Mouse (Mus musculus) stomach, embryonic 15.5 days (tissue): ENCODE measurements around the gene Mmp25. TPM values are rescaled to one million over a fixed set of nuclear protein-coding genes. Genes with fewer than 3 reads are reported as not detected.
A peak's percentile ranks its signal among the peaks of the same experiment; 100 is the strongest.

Experiments
- ATAC-seq: fragments of 200-750 bp; cut with Nextera tagmentation; 2 replicates; pipeline ENCODE4 v1.8.0; 2017; ENCODE audit warnings: low read depth, moderate number of reproducible peaks, moderate TSS enrichment; ENCODE audit not compliant: insufficient read depth, low FRiP score
- H3K27ac ChIP-seq: fragments of 300-500 bp; sonication (generic); 2 replicates; pipeline ENCODE4 v1.5.1; 2015; ENCODE audit warnings: mild to moderate bottlenecking, inconsistent platforms
- H3K27me3 ChIP-seq: fragments of 300-500 bp; sonication (generic); replicated peaks from 2 replicates; pipeline ENCODE4 v1.6.1; 2015; ENCODE audit warnings: inconsistent platforms
- H3K36me3 ChIP-seq: fragments of 300-500 bp; sonication (generic); 2 replicates; pipeline ENCODE4 v1.6.1; 2015; ENCODE audit warnings: inconsistent platforms
- H3K4me1 ChIP-seq: fragments of 300-500 bp; sonication (generic); 2 replicates; pipeline ENCODE4 v1.6.1; 2015; ENCODE audit warnings: inconsistent platforms
- H3K4me2 ChIP-seq: fragments of 300-500 bp; sonication (generic); 2 replicates; pipeline ENCODE4 v1.6.1; 2015; ENCODE audit warnings: mild to moderate bottlenecking, inconsistent platforms
- H3K4me3 ChIP-seq: fragments of 300-500 bp; sonication (generic); replicated peaks from 2 replicates; pipeline ENCODE4 v1.5.1; 2015; ENCODE audit warnings: inconsistent platforms
- H3K9ac ChIP-seq: fragments of 300-500 bp; sonication (generic); 2 replicates; pipeline ENCODE4 v1.6.1; 2015; ENCODE audit warnings: inconsistent platforms
- H3K9me3 ChIP-seq: fragments of 300-500 bp; sonication (generic); 2 replicates; pipeline ENCODE4 v1.6.1; 2016; ENCODE audit warnings: inconsistent platforms
- WGBS: fragments of 180-500 bp; shearing (Covaris S2); methylation state at CpG from one replicate; pipeline ENCODE4 v1.1.7; 2015; 5-methylcytosine and 5-hydroxymethylcytosine counted together
- polyA plus RNA-seq: library from polyadenylated mRNA; unstranded; fragments of >200 nt; fragmentation: Nextera tagmentation; extraction: Ambion mirVana; gene quantifications from 2 replicates; pipeline ENCODE4 v1.2.1, GENCODE M21; 2015

The Mmp25 gene
- polyA plus RNA-seq, 1 experiment from 2014 or later, result 0.78 TPM

DNA sequence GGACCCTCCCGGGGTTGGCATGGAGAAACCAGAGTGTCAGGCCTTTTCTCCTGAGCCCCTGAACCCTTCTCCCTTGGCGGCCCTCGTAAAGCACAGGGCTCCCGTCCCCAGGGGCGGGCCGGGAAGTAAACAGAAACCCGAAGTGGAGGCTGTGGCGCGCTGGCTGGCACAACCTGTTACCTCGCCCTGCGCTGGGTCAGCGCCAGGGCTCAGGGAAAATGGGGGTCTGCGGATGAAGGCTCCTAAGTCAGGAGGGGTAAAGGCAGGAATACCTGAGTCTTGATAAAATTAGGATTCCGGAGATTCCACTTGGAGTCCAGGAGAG lies 15.8 kb upstream of the Mmp25 start:
- Histone ChIP-seq H3K9me3 (no peaks in the 10 kb centered on the region), H3K4me2 (peak overlapping the region; percentile 55), H3K9ac (no peak overlapping the region), H3K27me3 (peaks cover 26% of the 10 kb centered on the region), H3K4me1 (0 out of 2 replicates have a peak, but pooled peaks cover 5% of the 10 kb centered on the region), H3K27ac (peak overlapping the region; percentile 60; the same call in 1 of the 2 replicates), H3K36me3 (no peaks in the 10 kb centered on the region), H3K4me3 (peak overlapping the region; percentile 37)
- 4% methylated on average over 14 of the region's 14 CpGs for WGBS
- peak; percentile 63; the same call in 1 of the 2 replicates for ATAC-seq

DNA sequence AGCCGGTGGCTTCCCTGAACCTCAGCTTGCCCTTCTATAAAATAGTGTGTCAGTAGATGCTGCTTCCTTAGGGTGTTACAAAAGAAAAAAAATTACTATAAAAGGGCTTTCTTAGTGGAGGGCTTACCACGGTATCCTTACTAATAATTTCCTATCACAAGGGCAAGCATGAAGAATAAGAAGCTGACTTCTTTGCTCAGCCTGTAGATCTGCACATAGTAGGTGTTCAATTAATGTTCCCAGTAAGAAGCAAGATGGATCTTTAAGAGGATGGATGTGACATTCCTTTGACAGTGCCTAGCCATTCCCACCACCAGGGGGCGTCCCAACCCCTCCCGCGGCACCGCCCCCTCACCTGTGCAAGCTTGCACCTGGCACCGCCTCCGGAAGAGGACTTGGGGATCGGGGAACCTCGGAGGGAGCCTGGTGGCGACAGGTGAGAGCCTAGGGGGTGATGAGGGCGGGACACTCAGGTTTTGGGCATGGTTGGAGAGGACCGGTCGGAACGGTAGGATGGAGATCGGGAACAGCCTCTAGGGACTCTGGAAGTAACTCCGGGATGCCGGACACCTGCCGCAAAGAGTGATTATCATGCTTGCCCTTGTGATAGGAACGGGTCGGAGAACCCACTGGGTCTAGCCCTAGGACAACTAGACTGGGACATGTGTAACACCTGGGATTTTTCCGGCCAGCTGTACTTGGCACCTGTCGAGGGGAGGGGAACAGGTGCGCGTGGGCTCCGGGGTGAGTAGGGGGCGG lies 15.2 kb upstream of the Mmp25 start, which contains the start of gene Bicdl2:
Gene Bicdl2, plus strand, starts transcription at position 390 of the 759 bp plus-strand sequence.
- Histone ChIP-seq H3K9ac (no peak within 1 kb of the TSS), H3K9me3 (no peaks in the 10 kb centered on the region), H3K4me2 (peak within 1 kb of the TSS; percentile 55), H3K4me1 (0 out of 2 replicates have a peak, but pooled peaks cover 5% of the 10 kb centered on the region), H3K27ac (peak within 1 kb of the TSS; percentile 60; the same call in 1 of the 2 replicates), H3K36me3 (no peaks in the 10 kb centered on the region), H3K27me3 (peaks cover 26% of the 10 kb centered on the region), H3K4me3 (peak within 1 kb of the TSS; percentile 37)
- peak; percentile 33; the same call in 1 of the 2 replicates for ATAC-seq
- WGBS, result 5% methylated on average over 27 of the region's 27 CpGs

DNA sequence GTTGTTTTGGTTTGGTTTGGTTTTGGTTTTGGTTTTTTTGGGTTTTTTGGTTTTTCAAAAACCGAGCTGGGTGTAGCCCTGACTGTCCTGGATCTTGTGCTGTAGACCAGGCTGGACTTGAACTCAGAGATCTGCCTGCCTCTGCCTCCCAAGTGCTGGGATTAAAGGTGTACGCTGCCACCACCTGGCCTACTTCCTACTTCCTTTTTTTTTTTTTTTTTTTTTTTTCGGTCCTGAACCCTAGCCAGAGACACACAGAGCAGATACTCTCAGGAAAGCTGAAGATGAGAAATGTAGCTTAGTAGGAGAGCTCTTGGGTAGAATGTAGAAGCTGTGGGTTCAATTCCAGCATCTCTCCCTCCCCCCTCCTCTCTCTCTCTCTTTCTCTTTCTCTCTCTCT lies 13.4 kb upstream of the Mmp25 start:
- no peak overlapping the region for H3K4me3 ChIP-seq
- 92% methylated on average over 3 of the region's 3 CpGs for WGBS
- H3K4me2 ChIP-seq, result no peak overlapping the region
- no peaks in the 10 kb centered on the region for H3K4me1 ChIP-seq
- peaks cover 26% of the 10 kb centered on the region for H3K27me3 ChIP-seq
- H3K27ac ChIP-seq, result no peak overlapping the region
- H3K36me3 ChIP-seq, result no peaks in the 10 kb centered on the region
- no peaks in the 10 kb centered on the region for H3K9me3 ChIP-seq
- no peak overlapping the region for H3K9ac ChIP-seq
- ATAC-seq, result no peak

DNA sequence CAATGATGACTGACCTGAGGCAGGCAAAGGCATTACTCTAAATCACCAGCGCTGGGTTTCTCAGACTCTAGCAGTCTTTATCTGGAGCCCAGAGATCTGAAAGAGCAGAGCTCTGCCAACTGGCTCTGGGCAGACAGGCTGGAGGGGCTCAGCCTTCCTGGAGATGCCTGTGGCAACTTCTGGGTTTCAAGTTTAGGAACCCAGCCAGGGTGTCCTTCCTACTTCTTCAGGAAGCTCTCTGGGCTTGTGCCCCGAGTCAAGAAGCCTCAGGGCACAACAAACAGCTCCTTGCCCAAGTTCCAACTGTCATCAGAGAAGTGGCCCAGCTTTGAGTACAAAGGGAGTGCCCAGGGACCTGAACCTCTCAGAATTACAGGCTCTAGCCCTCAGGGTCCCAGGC lies 9.3 kb upstream of the Mmp25 start:
- no peak overlapping the region for H3K4me2 ChIP-seq
- no peak overlapping the region for H3K27ac ChIP-seq
- WGBS, result 67% methylated on average over 2 of the region's 2 CpGs
- no peaks in the 10 kb centered on the region for H3K27me3 ChIP-seq
- H3K36me3 ChIP-seq, result no peaks in the 10 kb centered on the region
- no peaks in the 10 kb centered on the region for H3K9me3 ChIP-seq
- no peak overlapping the region for H3K4me3 ChIP-seq
- ATAC-seq, result no peak
- no peak overlapping the region for H3K9ac ChIP-seq
- no peaks in the 10 kb centered on the region for H3K4me1 ChIP-seq

DNA sequence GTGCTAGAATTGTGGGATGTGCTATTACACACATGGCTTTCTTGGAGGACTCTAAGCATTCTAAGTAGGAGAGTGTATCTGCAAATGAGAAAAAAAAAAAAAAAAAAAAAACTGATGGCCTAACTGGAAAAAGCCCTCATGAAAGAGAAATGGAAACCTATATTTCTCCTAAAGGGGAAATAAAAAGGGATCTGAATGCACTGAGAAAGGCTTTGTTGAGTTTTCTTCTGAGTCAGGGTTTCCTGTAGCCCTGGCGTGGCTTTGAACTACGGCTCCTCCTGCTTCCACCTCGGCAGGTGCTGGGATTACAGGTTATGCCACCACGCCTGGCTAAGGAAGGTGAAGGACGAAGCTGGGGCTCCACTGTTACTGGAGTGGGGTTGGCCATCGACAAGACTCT lies 8.9 kb upstream of the Mmp25 start:
- ATAC-seq, result no peak
- Histone ChIP-seq H3K9me3 (no peaks in the 10 kb centered on the region), H3K27ac (no peak overlapping the region), H3K4me3 (no peak overlapping the region), H3K4me1 (no peaks in the 10 kb centered on the region), H3K27me3 (no peaks in the 10 kb centered on the region), H3K36me3 (no peaks in the 10 kb centered on the region), H3K4me2 (no peak overlapping the region), H3K9ac (no peak overlapping the region)
- WGBS, result 46% methylated on average over 6 of the region's 6 CpGs

DNA sequence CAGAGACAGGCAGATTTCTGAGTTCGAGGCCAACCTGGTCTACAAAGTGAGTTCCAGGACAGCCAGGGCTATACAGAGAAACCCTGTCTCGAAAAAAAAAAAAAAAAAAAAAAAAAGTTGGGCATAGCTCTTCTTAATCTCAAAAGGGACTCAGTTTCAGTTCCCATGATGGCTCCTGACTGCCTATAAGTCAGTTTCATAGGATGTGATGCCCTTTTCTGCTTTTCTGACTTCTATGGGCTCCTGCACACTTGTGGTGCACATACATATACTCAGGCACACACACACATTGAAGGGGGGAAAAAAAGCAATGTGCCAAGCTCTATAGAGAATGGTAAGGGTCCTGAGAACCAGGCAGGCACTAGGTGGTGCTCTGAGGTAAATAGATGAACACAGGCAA lies 8.2 kb upstream of the Mmp25 start:
- 59% methylated on average over 2 of the region's 2 CpGs for WGBS
- no peak for ATAC-seq

DNA sequence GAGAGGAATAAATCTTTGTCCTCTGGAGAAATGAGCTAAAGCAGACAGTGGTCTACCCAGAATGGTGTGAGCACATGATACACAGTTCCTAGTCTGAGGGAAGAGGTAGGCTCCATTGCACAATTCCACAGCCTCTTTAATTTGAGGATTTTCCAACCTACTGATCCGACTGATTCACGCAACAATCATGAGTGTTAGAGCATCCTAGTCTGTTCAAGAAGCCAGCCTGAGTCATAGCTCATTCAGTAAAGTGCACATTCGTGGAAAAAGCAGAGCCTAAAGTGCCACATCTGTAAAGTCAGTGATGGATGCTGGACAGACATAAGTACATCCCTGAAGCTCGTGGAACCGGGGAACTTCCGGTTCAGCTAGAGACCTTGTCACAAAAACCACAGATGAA lies 6.3 kb upstream of the Mmp25 start:
- no peak for ATAC-seq
- Histone ChIP-seq H3K4me2 (no peak overlapping the region), H3K4me3 (no peak overlapping the region), H3K4me1 (no peaks in the 10 kb centered on the region), H3K36me3 (no peaks in the 10 kb centered on the region), H3K27me3 (no peaks in the 10 kb centered on the region), H3K27ac (no peak overlapping the region), H3K9ac (no peak overlapping the region), H3K9me3 (no peaks in the 10 kb centered on the region)
- WGBS, result 82% methylated on average over 6 of the region's 6 CpGs

More for the DNA sequence above, 8.2 kb upstream of the Mmp25 start:
- H3K9ac ChIP-seq, result no peak overlapping the region
- no peaks in the 10 kb centered on the region for H3K36me3 ChIP-seq
- no peak overlapping the region for H3K4me3 ChIP-seq
- H3K27me3 ChIP-seq, result no peaks in the 10 kb centered on the region
- no peaks in the 10 kb centered on the region for H3K4me1 ChIP-seq
- H3K27ac ChIP-seq, result no peak overlapping the region
- H3K9me3 ChIP-seq, result no peaks in the 10 kb centered on the region
- H3K4me2 ChIP-seq, result no peak overlapping the region

DNA sequence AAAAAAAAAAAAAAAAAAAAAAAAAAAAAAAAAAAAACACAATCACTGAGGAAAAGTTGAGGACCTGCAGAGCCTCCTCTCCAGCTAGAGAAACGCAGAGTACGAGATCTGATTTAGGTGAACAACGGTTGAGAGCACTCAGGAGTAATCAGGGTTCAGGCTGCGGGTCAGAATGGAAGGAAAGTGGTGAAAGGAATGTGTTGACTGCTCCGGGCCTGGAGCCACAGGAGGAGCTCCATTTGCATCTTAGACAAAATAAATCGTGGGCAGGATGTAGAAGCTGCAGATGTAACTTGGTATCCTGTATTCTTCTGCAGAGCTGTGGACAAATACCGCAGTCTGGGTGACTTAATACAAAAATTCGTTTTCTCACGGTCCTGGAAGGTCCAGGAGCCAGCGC lies 817 bp upstream of the Mmp25 start:
- Histone ChIP-seq H3K27ac (no peak overlapping the region), H3K36me3 (no peaks in the 10 kb centered on the region), H3K9me3 (no peaks in the 10 kb centered on the region), H3K4me1 (peaks cover 5% of the 10 kb centered on the region; the same call in 1 of the 2 replicates), H3K27me3 (peaks cover 7% of the 10 kb centered on the region; the same call in 1 of the 2 replicates), H3K4me2 (no peak overlapping the region), H3K4me3 (no peak overlapping the region), H3K9ac (no peak overlapping the region)
- ATAC-seq, result no peak
- 42% methylated on average over 10 of the region's 10 CpGs for WGBS

DNA sequence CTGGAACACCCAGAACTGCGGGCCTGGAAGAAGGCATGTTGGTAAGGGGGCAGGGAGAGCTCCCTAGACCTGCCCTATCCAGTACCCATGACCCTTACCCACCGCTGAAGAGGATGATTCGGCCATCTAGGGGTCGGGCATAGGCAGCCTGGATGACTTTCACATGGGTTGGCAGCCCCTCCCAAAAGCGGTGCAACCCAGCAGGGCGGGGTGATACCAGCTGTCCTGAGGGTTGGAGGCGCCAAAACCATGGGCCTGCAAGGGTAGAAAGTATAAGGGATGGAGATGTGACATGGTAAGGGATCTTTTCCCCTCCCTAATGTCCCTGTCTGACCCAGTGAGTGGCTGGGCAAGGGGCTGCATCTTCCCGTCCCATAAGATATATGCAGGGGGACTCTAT lies 13.8 kb downstream of the Mmp25 start:
- Histone ChIP-seq H3K4me1 (peaks cover 3% of the 10 kb centered on the region; the same call in 1 of the 2 replicates), H3K9ac (no peak overlapping the region), H3K36me3 (no peaks in the 10 kb centered on the region), H3K4me2 (no peak overlapping the region), H3K9me3 (no peaks in the 10 kb centered on the region), H3K4me3 (no peak overlapping the region), H3K27me3 (no peaks in the 10 kb centered on the region), H3K27ac (no peak overlapping the region)
- no peak for ATAC-seq
- WGBS, result 75% methylated on average over 8 of the region's 8 CpGs

DNA sequence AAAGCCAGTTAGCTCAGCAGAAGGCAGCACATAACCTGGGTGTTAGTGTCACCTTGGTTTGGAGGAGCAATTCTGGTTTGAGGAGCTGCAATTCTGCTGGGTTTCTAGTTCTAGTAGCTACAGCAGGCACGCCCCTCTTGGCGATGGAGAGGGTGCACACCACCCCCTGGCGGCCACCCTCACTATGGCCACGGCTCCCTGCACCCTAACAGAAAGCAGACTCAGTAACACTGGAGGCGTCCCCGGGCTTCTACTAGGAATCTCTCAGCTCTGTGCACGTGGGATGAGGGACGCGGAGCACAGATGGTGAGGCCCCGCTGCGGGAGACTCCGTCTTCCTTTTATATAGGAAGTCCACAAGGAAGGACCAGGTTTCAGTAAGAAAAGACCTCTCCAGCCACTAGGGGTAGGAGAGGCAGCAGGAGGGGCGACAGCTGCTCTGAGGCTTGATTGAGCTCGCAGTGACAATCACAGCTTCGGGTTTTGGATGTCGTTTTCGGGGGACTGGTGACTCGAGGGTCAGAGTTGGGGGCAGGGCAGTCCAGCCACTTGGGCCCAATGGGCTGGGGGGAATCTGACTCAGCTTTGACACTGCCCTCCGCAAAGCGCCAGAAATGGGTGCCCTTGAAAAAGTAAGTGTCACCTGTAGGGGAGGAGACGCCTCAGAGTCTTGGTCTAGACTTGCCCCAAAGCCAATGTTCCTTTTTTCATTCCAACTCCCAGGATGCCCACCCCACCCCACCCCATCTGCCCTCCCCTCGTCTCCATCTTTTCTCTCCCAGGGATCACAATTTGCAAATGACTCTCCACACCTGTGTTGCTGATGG lies 14.7 kb downstream of the Mmp25 start:
- Histone ChIP-seq H3K36me3 (no peaks in the 10 kb centered on the region), H3K4me1 (peaks cover 3% of the 10 kb centered on the region; the same call in 1 of the 2 replicates), H3K9me3 (no peaks in the 10 kb centered on the region), H3K27me3 (no peaks in the 10 kb centered on the region), H3K4me2 (peak overlapping the region; percentile 56), H3K9ac (peak overlapping the region; percentile 25; the same call in 1 of the 2 replicates), H3K27ac (no peak overlapping the region), H3K4me3 (peak overlapping the region; percentile 26)
- 13% methylated on average over 22 of the region's 22 CpGs for WGBS
- ATAC-seq, result peak; percentile 76

DNA sequence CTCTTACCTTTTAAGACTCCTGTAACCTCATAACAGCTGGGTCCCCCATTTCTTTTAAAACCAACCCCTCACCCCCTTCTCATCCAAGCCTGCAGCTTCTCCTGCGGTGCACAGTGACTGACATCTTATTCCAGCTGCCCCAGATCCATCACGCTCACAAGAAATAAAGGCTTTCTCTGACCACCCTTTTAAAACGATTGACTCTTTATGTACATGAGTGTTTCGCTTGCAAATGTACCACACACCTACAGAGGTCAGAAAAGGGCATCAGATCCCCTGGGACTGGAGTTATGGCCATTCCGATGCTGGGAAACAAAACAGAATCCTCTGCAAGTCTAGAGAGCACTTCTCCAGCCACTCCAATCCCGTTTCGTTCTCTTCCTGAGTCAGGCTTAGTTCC lies 17.3 kb downstream of the Mmp25 start:
- Histone ChIP-seq H3K4me2 (no peak overlapping the region), H3K4me1 (peaks cover 3% of the 10 kb centered on the region; the same call in 1 of the 2 replicates), H3K9ac (no peak overlapping the region), H3K36me3 (no peaks in the 10 kb centered on the region), H3K4me3 (no peak overlapping the region), H3K27ac (no peak overlapping the region), H3K9me3 (no peaks in the 10 kb centered on the region), H3K27me3 (no peaks in the 10 kb centered on the region)
- ATAC-seq, result no peak
- 35% methylated on average over 7 of the region's 7 CpGs for WGBS

DNA sequence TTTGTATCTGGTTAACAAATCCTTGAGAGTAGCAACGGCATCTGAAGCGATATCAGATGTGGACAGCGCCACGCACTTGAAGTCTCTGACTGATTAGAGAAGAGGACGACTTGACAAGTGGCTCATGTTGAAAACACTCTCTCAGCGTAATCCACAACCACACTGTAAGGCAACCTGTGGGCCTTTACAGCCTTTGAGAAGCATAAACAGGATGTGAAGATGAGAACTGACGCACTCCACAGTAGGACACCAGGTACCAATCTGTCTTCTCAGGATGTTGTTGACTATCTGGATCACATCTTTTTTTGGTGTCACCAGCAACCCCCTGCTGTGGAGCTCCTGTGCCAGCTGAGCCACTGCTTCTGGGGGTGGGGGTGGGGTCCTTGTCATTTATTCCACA lies 24.7 kb downstream of the Mmp25 start:
- H3K4me1 ChIP-seq, result no peaks in the 10 kb centered on the region
- no peak overlapping the region for H3K27ac ChIP-seq
- H3K27me3 ChIP-seq, result no peaks in the 10 kb centered on the region; the same call in 1 of the 2 replicates
- no peak overlapping the region for H3K4me3 ChIP-seq
- H3K9me3 ChIP-seq, result no peaks in the 10 kb centered on the region
- no peak overlapping the region for H3K4me2 ChIP-seq
- 60% methylated on average over 7 of the region's 7 CpGs for WGBS
- no peak overlapping the region for H3K9ac ChIP-seq
- no peaks in the 10 kb centered on the region for H3K36me3 ChIP-seq
- ATAC-seq, result no peak
